Mouse (Mus musculus): ENCODE results near the gene Rpl26. TPM values are rescaled to one million over a fixed set of nuclear protein-coding genes. Genes with fewer than 3 reads are reported as not detected.

Rpl26 gene
- polyA plus RNA-seq, 1 experiment from 2014 or later, result 457 TPM

Other genes with a start within 250 kb of the Rpl26 start
- gene Myh10, start 210.0 kb upstream of the Rpl26 start, polyA plus RNA-seq (2015; fragmentation: Nextera tagmentation; extraction: Ambion mirVana), result 13.0 and 13.6 TPM in 2 replicates
- gene Ndel1, start 29.7 kb upstream of the Rpl26 start, polyA plus RNA-seq (2015; fragmentation: Nextera tagmentation; extraction: Ambion mirVana), result 36.9 and 38.6 TPM in 2 replicates
- 0.04 and 0.14 TPM in 2 replicates for gene Rnf222, start 13.0 kb upstream of the Rpl26 start, polyA plus RNA-seq (2015; fragmentation: Nextera tagmentation; extraction: Ambion mirVana)
- not detected in 2 replicates for gene Odf4, start 25.5 kb downstream of the Rpl26 start, polyA plus RNA-seq (2015; fragmentation: Nextera tagmentation; extraction: Ambion mirVana)
- gene Arhgef15, start 55.9 kb downstream of the Rpl26 start, polyA plus RNA-seq (2015; fragmentation: Nextera tagmentation; extraction: Ambion mirVana), result 1.7 and 2.0 TPM in 2 replicates
- gene Slc25a35, start 66.5 kb downstream of the Rpl26 start, polyA plus RNA-seq (2015; fragmentation: Nextera tagmentation; extraction: Ambion mirVana), result 0.37 and 0.80 TPM in 2 replicates
- 16.3 and 19.3 TPM in 2 replicates for gene Rangrf, start 73.6 kb downstream of the Rpl26 start, polyA plus RNA-seq (2015; fragmentation: Nextera tagmentation; extraction: Ambion mirVana)
- gene Pfas, start 106.9 kb downstream of the Rpl26 start, polyA plus RNA-seq (2015; fragmentation: Nextera tagmentation; extraction: Ambion mirVana), result 13.7 and 15.4 TPM in 2 replicates
- 17.2 and 23.0 TPM in 2 replicates for gene Ctc1, start 114.3 kb downstream of the Rpl26 start, polyA plus RNA-seq (2015; fragmentation: Nextera tagmentation; extraction: Ambion mirVana)
- 101 and 107 TPM in 2 replicates for gene Aurkb, start 144.1 kb downstream of the Rpl26 start, polyA plus RNA-seq (2015; fragmentation: Nextera tagmentation; extraction: Ambion mirVana)
- 3.1 and 3.6 TPM in 2 replicates for gene Borcs6, start 158.1 kb downstream of the Rpl26 start, polyA plus RNA-seq (2015; fragmentation: Nextera tagmentation; extraction: Ambion mirVana)
- gene Tmem107, start 169.2 kb downstream of the Rpl26 start, polyA plus RNA-seq (2015; fragmentation: Nextera tagmentation; extraction: Ambion mirVana), result 20.2 and 21.7 TPM in 2 replicates
- gene Vamp2, start 186.9 kb downstream of the Rpl26 start, polyA plus RNA-seq (2015; fragmentation: Nextera tagmentation; extraction: Ambion mirVana), result 16.4 and 25.4 TPM in 2 replicates
- gene Per1, start 193.6 kb downstream of the Rpl26 start, polyA plus RNA-seq (2015; fragmentation: Nextera tagmentation; extraction: Ambion mirVana), result 6.9 and 8.5 TPM in 2 replicates
- gene Hes7, start 218.8 kb downstream of the Rpl26 start, polyA plus RNA-seq (2015; fragmentation: Nextera tagmentation; extraction: Ambion mirVana), result 0.06 and 0.07 TPM in 2 replicates
- gene 9130213A22Rik, start 221.0 kb downstream of the Rpl26 start, polyA plus RNA-seq (2015; fragmentation: Nextera tagmentation; extraction: Ambion mirVana), result 0.07 TPM in 1 of 2 replicates, not detected in the other
- gene Aloxe3, start 224.3 kb downstream of the Rpl26 start, polyA plus RNA-seq (2015; fragmentation: Nextera tagmentation; extraction: Ambion mirVana), result 0.09 and 0.39 TPM in 2 replicates

Data from liver, embryonic 16.5 days (tissue).